ENCODE assay signal across 8 mouse cellular contexts in genomic region chr8:71568387-71568937, GRCm38 (mm10). TPM values are rescaled to one million over a fixed set of nuclear protein-coding genes. Genes with fewer than 3 reads are reported as not detected.
DNase-seq lines count a peak whose midpoint lies in the region; ATAC-seq and TF ChIP-seq lines count a peak whose summit lies in the region.

TSS of gene Slc27a1 (plus strand) at chr8:71568882.

- H3K4me2 ChIP-seq in embryonic facial prominence, embryonic 13.5 days: peak within 1 kb of the TSS; percentile 84
- H3K4me2 ChIP-seq in heart, embryonic 13.5 days: peak within 1 kb of the TSS; percentile 89
- peak within 1 kb of the TSS; percentile 91 for H3K4me2 ChIP-seq in kidney, embryonic 16.5 days (replicated peaks; ENCODE audit: low read depth, low read length)
- peak within 1 kb of the TSS; percentile 80 for H3K4me2 ChIP-seq in liver, embryonic 12.5 days
- H3K4me2 ChIP-seq in neural tube, embryonic 12.5 days (replicated peaks): peak within 1 kb of the TSS; percentile 89

- no peaks in the 10 kb centered on the region for H3K27me3 ChIP-seq in thymus, adult 2 months (ENCODE audit: control insufficient read depth, insufficient read depth, low read length)
- peaks cover 44% of the 10 kb centered on the region for H3K27me3 ChIP-seq in embryonic facial prominence, embryonic 13.5 days
- H3K27me3 ChIP-seq in heart, embryonic 13.5 days (replicated peaks): peaks cover 52% of the 10 kb centered on the region
- H3K27me3 ChIP-seq in kidney, embryonic 16.5 days (ENCODE audit: insufficient read depth, low read length): no peaks in the 10 kb centered on the region
- H3K27me3 ChIP-seq in liver, embryonic 12.5 days (replicated peaks): peaks cover 71% of the 10 kb centered on the region
- peaks cover 33% of the 10 kb centered on the region for H3K27me3 ChIP-seq in neural tube, embryonic 12.5 days (replicated peaks)

- H3K27ac ChIP-seq in thymus, adult 2 months (ENCODE audit: control insufficient read depth, insufficient read depth, low read length): peak within 1 kb of the TSS; percentile 31; the same call in 1 of the 2 replicates
- peak within 1 kb of the TSS; percentile 83 for H3K27ac ChIP-seq in embryonic facial prominence, embryonic 13.5 days
- H3K27ac ChIP-seq in heart, embryonic 13.5 days (replicated peaks): peak within 1 kb of the TSS; percentile 6; the same call in 1 of the 2 replicates
- H3K27ac ChIP-seq in kidney, embryonic 16.5 days (ENCODE audit: low read length): peak within 1 kb of the TSS; percentile 94
- no peak within 1 kb of the TSS for H3K27ac ChIP-seq in liver, embryonic 12.5 days
- H3K27ac ChIP-seq in neural tube, embryonic 12.5 days: no peak within 1 kb of the TSS; the same call in 1 of the 2 replicates

- ATAC-seq in embryonic facial prominence, embryonic 13.5 days (ENCODE audit: insufficient number of reproducible peaks, insufficient read depth, low FRiP score, low TSS enrichment, low read depth): no peak
- no peak for ATAC-seq in heart, embryonic 13.5 days (ENCODE audit: extremely low read depth, insufficient number of reproducible peaks, low FRiP score, low TSS enrichment)
- ATAC-seq in kidney, embryonic 16.5 days (ENCODE audit: low FRiP score, low TSS enrichment): peak; percentile 10
- no peak for ATAC-seq in liver, embryonic 12.5 days
- no peak for ATAC-seq in neural tube, embryonic 12.5 days (ENCODE audit: low FRiP score, low read depth)
- ATAC-seq in erythroid progenitor cell, adult 5-6 weeks (replicated peaks; ENCODE audit: low FRiP score, poor library complexity, severe bottlenecking): no peak

- TF ChIP-seq POLR2A in thymus, adult 2 months (IDR thresholded peaks at IDR 0.05; ENCODE audit: control insufficient read depth, extremely low read depth, insufficient read depth, low read length, poor library complexity): no peak

- 60% methylated on average over 13 of the region's 13 CpGs for WGBS in thymus, adult 2 months
- WGBS in embryonic facial prominence, embryonic 13.5 days: 11% methylated on average over 13 of the region's 13 CpGs
- 19% methylated on average over 13 of the region's 13 CpGs for WGBS in heart, embryonic 13.5 days
- WGBS in kidney, embryonic 16.5 days: 9% methylated on average over 13 of the region's 13 CpGs
- 22% methylated on average over 13 of the region's 13 CpGs for WGBS in liver, embryonic 12.5 days (ENCODE audit: insufficient replicate concordance)
- 13% methylated on average over 13 of the region's 13 CpGs for WGBS in neural tube, embryonic 12.5 days

- peak within 1 kb of the TSS; percentile 65 for H3K9ac ChIP-seq in embryonic facial prominence, embryonic 13.5 days
- H3K9ac ChIP-seq in heart, embryonic 13.5 days: peak within 1 kb of the TSS; percentile 71
- peak within 1 kb of the TSS; percentile 70 for H3K9ac ChIP-seq in kidney, embryonic 16.5 days (replicated peaks; ENCODE audit: low read length)
- H3K9ac ChIP-seq in liver, embryonic 12.5 days: no peak within 1 kb of the TSS
- H3K9ac ChIP-seq in neural tube, embryonic 12.5 days: peak within 1 kb of the TSS; percentile 52

- H3K4me1 ChIP-seq in thymus, adult 2 months (replicated peaks; ENCODE audit: control insufficient read depth, insufficient read depth, low read length): peaks cover 36% of the 10 kb centered on the region
- H3K4me1 ChIP-seq in embryonic facial prominence, embryonic 13.5 days: peaks cover 34% of the 10 kb centered on the region
- peaks cover 35% of the 10 kb centered on the region for H3K4me1 ChIP-seq in heart, embryonic 13.5 days
- peaks cover 25% of the 10 kb centered on the region for H3K4me1 ChIP-seq in kidney, embryonic 16.5 days (ENCODE audit: insufficient read depth, low read length)
- peaks cover 21% of the 10 kb centered on the region for H3K4me1 ChIP-seq in liver, embryonic 12.5 days
- H3K4me1 ChIP-seq in neural tube, embryonic 12.5 days: peaks cover 28% of the 10 kb centered on the region

- H3K4me3 ChIP-seq in thymus, adult 2 months (ENCODE audit: control insufficient read depth, insufficient read depth, low read length): peak within 1 kb of the TSS; percentile 55
- H3K4me3 ChIP-seq in embryonic facial prominence, embryonic 13.5 days: peak within 1 kb of the TSS; percentile 61
- H3K4me3 ChIP-seq in heart, embryonic 13.5 days: peak within 1 kb of the TSS; percentile 61
- H3K4me3 ChIP-seq in kidney, embryonic 16.5 days (ENCODE audit: low read length): peak within 1 kb of the TSS; percentile 66
- peak within 1 kb of the TSS; percentile 55 for H3K4me3 ChIP-seq in liver, embryonic 12.5 days
- H3K4me3 ChIP-seq in neural tube, embryonic 12.5 days: peak within 1 kb of the TSS; percentile 61

- TF ChIP-seq CTCF in thymus, adult 2 months (IDR thresholded peaks at IDR 0.05; ENCODE audit: borderline replicate concordance, control insufficient read depth, extremely low read depth, insufficient read depth, low read length, poor library complexity): no peak

- no peak for DNase-seq in thymus, adult 2 months
- DNase-seq in thymus, postnatal 10 days (ENCODE audit: low spot score in 2 of 2): no peak

- no peaks in the 10 kb centered on the region for H3K36me3 ChIP-seq in thymus, adult 2 months (ENCODE audit: control insufficient read depth, insufficient read depth, low read length)
- H3K36me3 ChIP-seq in embryonic facial prominence, embryonic 13.5 days: no peaks in the 10 kb centered on the region
- no peaks in the 10 kb centered on the region for H3K36me3 ChIP-seq in heart, embryonic 13.5 days
- no peaks in the 10 kb centered on the region for H3K36me3 ChIP-seq in kidney, embryonic 16.5 days (ENCODE audit: insufficient read depth, low read length)
- no peaks in the 10 kb centered on the region for H3K36me3 ChIP-seq in liver, embryonic 12.5 days
- no peaks in the 10 kb centered on the region for H3K36me3 ChIP-seq in neural tube, embryonic 12.5 days

- peaks cover 6% of the 10 kb centered on the region for H3K9me3 ChIP-seq in embryonic facial prominence, embryonic 13.5 days
- peaks cover 7% of the 10 kb centered on the region; the same call in 1 of the 2 replicates for H3K9me3 ChIP-seq in heart, embryonic 13.5 days
- H3K9me3 ChIP-seq in kidney, embryonic 16.5 days (ENCODE audit: low read length): peaks cover 6% of the 10 kb centered on the region; the same call in 1 of the 2 replicates
- H3K9me3 ChIP-seq in liver, embryonic 12.5 days (replicated peaks): peaks cover 8% of the 10 kb centered on the region
- H3K9me3 ChIP-seq in neural tube, embryonic 12.5 days: peaks cover 6% of the 10 kb centered on the region; the same call in 1 of the 2 replicates

RNA-seq across cellular contexts. Expression of gene Slc27a1, which starts in this region (rescaled TPM):
- polyA plus RNA-seq in thymus, adult 2 months (2012; rRNA removed): 174 and 176 TPM in 2 replicates
- polyA plus RNA-seq in embryonic facial prominence, embryonic 13.5 days (2015; fragmentation: Nextera tagmentation; extraction: Ambion mirVana): 47.8 and 59.4 TPM in 2 replicates
- polyA plus RNA-seq in heart, embryonic 13.5 days (2015; fragmentation: Nextera tagmentation; extraction: Ambion mirVana): 18.2 and 18.3 TPM in 2 replicates
- 49.8 and 56.2 TPM in 2 replicates for polyA plus RNA-seq in kidney, embryonic 16.5 days (2015; fragmentation: Nextera tagmentation; extraction: Ambion mirVana)
- 4.1 and 4.4 TPM in 2 replicates for polyA plus RNA-seq in liver, embryonic 12.5 days (2016; fragmentation: Nextera tagmentation; extraction: Ambion mirVana)
- 46.1 and 46.5 TPM in 2 replicates for polyA plus RNA-seq in neural tube, embryonic 12.5 days (2016; fragmentation: Nextera tagmentation; extraction: Ambion mirVana)
- 1.1 and 1.7 TPM in 2 replicates for total RNA-seq in erythroid progenitor cell, adult 5-6 weeks (2015; ENCODE audit: low replicate concordance)
- not detected in 2 replicates for total RNA-seq in erythroid progenitor cell, adult 5-6 weeks (2017; ENCODE audit: low replicate concordance)

Comparison
In these comparisons a context has a peak if more than half of its experiments do, and no peak if none do; other contexts are left out.
1. H3K27ac ChIP-seq: peak in thymus, adult 2 months (single experiment), embryonic facial prominence, embryonic 13.5 days (single experiment), heart, embryonic 13.5 days (single experiment) and kidney, embryonic 16.5 days (single experiment); none in liver, embryonic 12.5 days (single experiment) and neural tube, embryonic 12.5 days (single experiment).
2. Peak in every context shown above with its lines, with median percentiles within 50 percentile points of each other: H3K4me3 ChIP-seq and H3K4me2 ChIP-seq.